Mouse (Mus musculus): ENCODE results near the gene Gstm1. TPM values are rescaled to one million over a fixed set of nuclear protein-coding genes. Genes with fewer than 3 reads are reported as not detected.

Gene Gstm1
- polyA plus RNA-seq (2016; fragmentation: Nextera tagmentation; extraction: Ambion mirVana), result 30.1 and 62.2 TPM in 2 replicates

DNA sequence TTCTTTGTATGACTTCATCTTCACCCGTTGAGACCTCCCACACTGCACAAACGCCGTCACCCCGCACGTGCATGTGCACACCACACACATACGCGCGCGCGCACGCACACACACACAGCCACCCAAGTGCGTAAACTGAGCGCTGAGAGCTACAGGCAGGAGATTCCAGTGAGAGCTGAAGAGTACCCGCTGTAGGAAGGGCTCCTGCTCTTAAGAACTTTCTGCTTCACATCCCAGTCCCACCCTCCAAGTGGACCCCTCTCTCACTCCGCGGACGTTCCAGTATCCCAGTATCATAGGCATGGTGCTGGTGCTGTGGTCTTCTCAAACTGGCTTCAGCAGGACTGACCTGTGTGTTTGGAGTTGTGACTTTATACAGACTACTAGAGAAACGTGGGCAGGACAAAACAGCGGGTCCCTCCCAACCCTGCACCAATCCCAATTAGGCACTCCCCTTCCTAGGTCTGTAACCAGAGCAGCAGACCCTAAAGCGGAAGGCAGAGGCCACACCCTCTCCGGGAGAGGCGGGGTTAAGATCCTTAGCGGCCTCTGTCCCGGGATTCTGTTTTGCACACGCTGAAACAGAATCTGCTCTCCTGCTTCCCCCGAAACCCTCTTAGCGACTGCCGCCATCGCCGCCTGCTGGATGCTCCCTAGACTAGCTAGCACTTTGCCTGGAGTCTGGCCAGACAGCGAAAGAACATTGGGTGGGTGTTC is at the start of gene Gstm1:
TSS of gene Gstm1 (minus strand) at position 501 of the 717 bp plus-strand sequence.
- peak within 1 kb of the TSS; percentile 87 for H3K27ac ChIP-seq
- DNase-seq (ENCODE audit: low spot score), result peak; percentile 97
- H3K27me3 ChIP-seq (ENCODE audit: insufficient read depth, poor library complexity, severe bottlenecking), result peaks cover 18% of the 10 kb centered on the region
- H3K9me3 ChIP-seq, result no peaks in the 10 kb centered on the region
- H3K4me3 ChIP-seq, result peak within 1 kb of the TSS; percentile 61
- H3K36me3 ChIP-seq, result no peaks in the 10 kb centered on the region
- WGBS, result under 1% methylated on average over 31 of the region's 31 CpGs
- peaks cover 21% of the 10 kb centered on the region for H3K4me1 ChIP-seq

DNA sequence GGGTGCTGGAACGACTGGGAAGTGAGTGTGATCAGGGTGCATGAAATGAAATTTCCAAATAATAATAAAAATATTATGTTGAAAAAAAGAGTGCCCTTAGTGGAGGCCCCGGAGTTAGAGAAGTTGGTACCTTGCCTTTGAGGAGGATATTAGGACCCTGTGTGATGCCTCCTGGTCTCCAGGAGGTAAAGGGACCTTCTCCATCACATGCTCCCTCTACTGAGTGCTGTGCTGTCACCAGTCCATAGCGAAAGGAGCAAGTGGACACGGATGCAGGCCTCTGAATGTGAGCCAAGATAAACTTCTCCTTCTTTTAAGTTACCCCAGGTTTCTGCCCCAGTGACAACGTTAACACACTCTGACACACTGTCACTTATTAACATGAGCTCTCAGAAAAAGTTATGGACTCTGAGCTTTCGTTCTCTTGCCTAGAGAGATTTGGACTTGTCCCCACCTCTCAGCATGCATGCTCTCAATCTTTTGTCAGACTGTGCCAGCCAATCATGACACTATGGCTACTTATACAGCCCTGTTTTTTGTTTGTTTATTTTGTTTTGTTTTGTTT is 49.7 kb upstream of the Gstm1 start:
- peaks cover 20% of the 10 kb centered on the region for H3K4me1 ChIP-seq
- 73% methylated on average over 6 of the region's 6 CpGs for WGBS
- H3K27me3 ChIP-seq (ENCODE audit: insufficient read depth, poor library complexity, severe bottlenecking), result peaks cover 5% of the 10 kb centered on the region; the same call in 1 of the 2 replicates
- no peaks in the 10 kb centered on the region for H3K9me3 ChIP-seq
- DNase-seq (ENCODE audit: low spot score), result no peak
- no peak overlapping the region for H3K27ac ChIP-seq
- H3K4me3 ChIP-seq, result no peak overlapping the region
- H3K36me3 ChIP-seq, result 0 out of 2 replicates have a peak, but pooled peaks cover 4% of the 10 kb centered on the region

DNA sequence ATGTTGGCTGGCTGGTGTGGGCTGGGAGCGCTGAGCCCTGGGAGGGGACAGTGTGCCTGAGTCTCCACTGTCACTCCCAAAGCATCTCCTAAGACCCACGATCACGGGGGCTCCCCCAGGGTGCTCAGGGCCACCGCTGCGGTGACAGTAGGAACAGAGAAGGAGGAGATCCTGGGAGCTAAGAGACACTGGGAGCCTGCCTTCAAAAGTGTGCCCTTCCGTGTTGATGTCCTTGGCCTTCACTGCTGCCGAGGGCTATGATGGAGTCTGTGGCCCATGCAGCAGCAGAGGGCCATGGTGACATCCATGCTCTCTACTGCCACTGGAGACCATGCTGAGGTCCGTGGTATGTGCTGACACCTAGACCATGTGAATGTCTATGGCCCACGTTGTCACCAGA is 47.8 kb upstream of the Gstm1 start:
- no peak for DNase-seq (ENCODE audit: low spot score)
- no peaks in the 10 kb centered on the region for H3K36me3 ChIP-seq
- peaks cover 5% of the 10 kb centered on the region; the same call in 1 of the 2 replicates for H3K27me3 ChIP-seq (ENCODE audit: insufficient read depth, poor library complexity, severe bottlenecking)
- no peak overlapping the region for H3K4me3 ChIP-seq
- H3K9me3 ChIP-seq, result no peaks in the 10 kb centered on the region
- H3K4me1 ChIP-seq, result peaks cover 22% of the 10 kb centered on the region
- no peak overlapping the region for H3K27ac ChIP-seq
- 76% methylated on average over 9 of the region's 9 CpGs for WGBS

DNA sequence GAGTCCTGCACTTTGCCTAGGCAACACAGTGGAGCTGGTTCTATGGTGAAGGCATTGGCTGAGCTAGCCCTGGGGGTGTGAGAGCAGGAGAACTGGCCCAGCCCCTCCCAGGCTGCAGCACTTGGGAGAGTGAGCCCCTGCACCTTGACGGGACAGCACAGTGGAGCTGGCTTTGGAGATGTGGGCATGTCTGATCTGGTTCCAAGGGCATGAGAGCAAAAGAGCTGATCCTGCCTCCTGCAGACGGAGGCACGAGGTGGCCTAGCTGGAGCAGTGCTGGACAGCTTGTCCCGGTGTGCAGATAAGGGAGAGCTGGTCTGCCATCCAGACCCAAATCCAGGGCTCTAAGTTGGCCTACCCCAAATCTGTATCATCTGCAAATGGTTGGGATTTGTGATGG is 46.9 kb upstream of the Gstm1 start:
- 46% methylated on average over 4 of the region's 4 CpGs for WGBS

DNA sequence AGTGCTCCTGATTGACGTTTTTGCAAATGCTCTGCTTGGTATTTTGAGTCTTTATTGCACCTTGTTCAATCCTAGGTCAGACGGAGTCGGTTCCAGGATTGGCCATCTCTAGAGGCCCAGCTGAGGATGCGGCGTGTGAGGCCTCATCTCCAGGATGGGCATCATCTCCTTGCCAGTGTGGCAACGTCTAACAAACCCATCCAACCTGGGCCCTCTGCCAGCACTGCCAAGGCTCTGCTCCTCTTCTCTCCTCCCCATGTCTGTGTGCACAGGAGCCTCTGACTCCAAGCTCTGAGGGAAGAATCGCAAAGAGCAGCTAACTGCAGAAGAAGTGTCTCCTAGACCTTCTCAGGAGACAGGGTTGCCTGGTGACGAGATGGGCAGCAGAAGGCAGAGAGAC is 44.9 kb upstream of the Gstm1 start:
- Histone ChIP-seq H3K9me3 (no peaks in the 10 kb centered on the region), H3K27ac (no peak overlapping the region), H3K36me3 (no peaks in the 10 kb centered on the region), H3K4me3 (no peak overlapping the region), H3K27me3 (ENCODE audit: insufficient read depth, poor library complexity, severe bottlenecking) (peaks cover 5% of the 10 kb centered on the region; the same call in 1 of the 2 replicates), H3K4me1 (peaks cover 6% of the 10 kb centered on the region; the same call in 1 of the 2 replicates)
- 79% methylated on average over 8 of the region's 8 CpGs for WGBS
- no peak for DNase-seq (ENCODE audit: low spot score)

More for the DNA sequence above, 46.9 kb upstream of the Gstm1 start:
- peaks cover 5% of the 10 kb centered on the region; the same call in 1 of the 2 replicates for H3K27me3 ChIP-seq (ENCODE audit: insufficient read depth, poor library complexity, severe bottlenecking)
- H3K4me1 ChIP-seq, result peaks cover 21% of the 10 kb centered on the region
- DNase-seq (ENCODE audit: low spot score), result peak; percentile 76
- H3K27ac ChIP-seq, result no peak overlapping the region
- no peak overlapping the region for H3K4me3 ChIP-seq
- no peaks in the 10 kb centered on the region for H3K36me3 ChIP-seq
- no peaks in the 10 kb centered on the region for H3K9me3 ChIP-seq

DNA sequence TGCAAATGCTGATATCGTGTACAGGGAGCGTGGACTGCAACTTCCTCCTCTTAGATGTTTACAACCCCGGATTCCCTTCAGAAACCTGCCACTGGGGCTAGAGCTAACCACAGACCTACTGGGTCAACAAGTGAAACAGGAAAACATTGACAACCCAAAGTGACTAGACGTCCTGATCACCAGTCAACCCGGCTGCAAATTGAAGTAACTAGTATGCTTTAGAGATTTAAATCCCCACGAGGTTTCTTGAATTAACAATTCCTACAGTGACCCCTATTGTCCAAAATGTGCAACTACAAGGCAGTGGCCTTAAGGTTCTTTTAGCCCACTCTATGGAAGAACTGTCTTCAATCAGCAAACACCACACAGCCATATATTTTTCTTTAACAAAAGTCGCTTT is 43.6 kb upstream of the Gstm1 start:
- H3K36me3 ChIP-seq, result no peaks in the 10 kb centered on the region
- H3K9me3 ChIP-seq, result no peaks in the 10 kb centered on the region
- H3K4me1 ChIP-seq, result peaks cover 6% of the 10 kb centered on the region; the same call in 1 of the 2 replicates
- WGBS, result 24% methylated on average over 7 of the region's 7 CpGs
- H3K27me3 ChIP-seq (ENCODE audit: insufficient read depth, poor library complexity, severe bottlenecking), result peaks cover 5% of the 10 kb centered on the region; the same call in 1 of the 2 replicates
- DNase-seq (ENCODE audit: low spot score), result no peak
- no peak overlapping the region for H3K27ac ChIP-seq
- peak overlapping the region; percentile 28; the same call in 1 of the 2 replicates for H3K4me3 ChIP-seq

DNA sequence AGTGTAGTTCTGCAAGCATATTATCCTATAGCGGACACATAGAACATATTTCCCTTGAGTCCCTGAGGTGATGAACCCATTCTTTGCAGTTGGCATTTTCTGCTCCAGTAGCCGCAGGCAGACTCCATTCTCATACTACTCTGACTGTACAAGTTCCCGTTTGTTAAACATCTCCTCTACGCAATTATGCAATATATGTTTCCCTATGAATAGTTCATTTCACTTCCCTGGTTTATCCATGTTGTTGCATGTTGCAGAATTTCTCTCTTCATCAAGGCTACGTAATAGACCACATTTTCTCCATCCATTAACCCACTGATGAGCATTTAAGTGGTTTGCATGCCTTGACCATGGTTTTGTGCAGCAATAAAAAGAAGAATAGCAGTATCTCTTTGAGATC is 32.7 kb upstream of the Gstm1 start:
- WGBS, result 87% methylated on average over 5 of the region's 5 CpGs
- no peak overlapping the region for H3K27ac ChIP-seq
- DNase-seq (ENCODE audit: low spot score), result no peak
- no peaks in the 10 kb centered on the region for H3K9me3 ChIP-seq
- H3K27me3 ChIP-seq (ENCODE audit: insufficient read depth, poor library complexity, severe bottlenecking), result no peaks in the 10 kb centered on the region
- H3K36me3 ChIP-seq, result no peaks in the 10 kb centered on the region
- H3K4me1 ChIP-seq, result no peaks in the 10 kb centered on the region
- no peak overlapping the region for H3K4me3 ChIP-seq

DNA sequence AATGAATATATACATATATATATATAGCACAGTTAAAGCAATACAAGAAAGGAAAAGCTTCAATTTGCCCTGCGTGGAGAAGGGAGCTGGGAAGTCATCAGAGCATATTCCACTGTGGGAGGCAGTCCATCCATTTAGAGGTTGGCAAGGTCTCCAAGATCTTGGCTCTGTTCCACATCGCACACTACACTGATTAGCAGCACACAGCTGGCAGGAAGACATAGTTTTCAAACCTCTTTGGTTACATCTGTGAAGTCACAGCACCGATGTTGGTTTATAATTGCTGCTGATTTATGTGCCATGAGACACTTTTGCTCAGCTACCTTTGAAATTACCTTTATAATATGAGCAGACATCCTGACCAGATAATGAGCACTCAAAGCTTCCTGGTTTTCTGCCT is 30.5 kb upstream of the Gstm1 start:
- Histone ChIP-seq H3K4me3 (no peak overlapping the region), H3K9me3 (no peaks in the 10 kb centered on the region), H3K36me3 (no peaks in the 10 kb centered on the region), H3K4me1 (peaks cover 11% of the 10 kb centered on the region; the same call in 1 of the 2 replicates), H3K27ac (no peak overlapping the region), H3K27me3 (ENCODE audit: insufficient read depth, poor library complexity, severe bottlenecking) (no peaks in the 10 kb centered on the region)
- DNase-seq (ENCODE audit: low spot score), result no peak
- 69% methylated on average over 3 of the region's 3 CpGs for WGBS

DNA sequence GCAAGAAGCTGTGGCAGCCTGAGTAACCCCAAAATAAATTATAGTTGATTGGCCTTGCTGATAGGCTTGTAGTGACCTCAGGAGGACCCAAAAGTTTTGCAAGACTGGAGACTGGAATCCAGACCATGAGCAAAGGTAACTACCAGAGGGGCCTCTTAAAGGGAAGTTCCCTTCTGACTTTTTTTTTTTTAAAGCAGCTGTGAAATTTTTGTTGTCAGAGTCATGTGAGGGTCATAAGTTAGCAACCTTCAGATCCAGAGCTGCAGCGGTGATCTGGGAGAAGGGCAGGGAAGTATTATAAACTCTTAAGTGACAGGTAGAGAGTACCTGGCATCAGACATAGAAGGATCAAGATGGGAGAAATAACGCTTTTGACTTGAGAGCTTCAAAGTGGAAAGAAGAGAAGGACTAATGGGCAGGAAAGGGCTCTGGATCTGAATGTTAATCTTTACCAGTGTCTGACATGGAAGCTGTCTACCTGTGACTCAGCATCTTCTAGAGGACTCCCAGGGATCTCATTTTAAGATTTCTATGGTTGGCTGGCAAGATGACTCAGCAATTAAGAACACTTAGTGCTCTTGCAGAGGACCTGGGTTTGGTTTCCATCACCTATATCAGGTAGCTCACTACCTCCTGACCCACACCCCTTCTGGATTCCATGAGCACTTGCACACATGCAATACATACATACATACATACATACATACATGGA is 29.3 kb upstream of the Gstm1 start:
- Histone ChIP-seq H3K27ac (no peak overlapping the region), H3K4me1 (peaks cover 11% of the 10 kb centered on the region; the same call in 1 of the 2 replicates), H3K4me3 (no peak overlapping the region), H3K36me3 (no peaks in the 10 kb centered on the region), H3K9me3 (no peaks in the 10 kb centered on the region), H3K27me3 (ENCODE audit: insufficient read depth, poor library complexity, severe bottlenecking) (no peaks in the 10 kb centered on the region)
- WGBS, result 83% methylated on average over 2 of the region's 2 CpGs
- DNase-seq (ENCODE audit: low spot score), result no peak

DNA sequence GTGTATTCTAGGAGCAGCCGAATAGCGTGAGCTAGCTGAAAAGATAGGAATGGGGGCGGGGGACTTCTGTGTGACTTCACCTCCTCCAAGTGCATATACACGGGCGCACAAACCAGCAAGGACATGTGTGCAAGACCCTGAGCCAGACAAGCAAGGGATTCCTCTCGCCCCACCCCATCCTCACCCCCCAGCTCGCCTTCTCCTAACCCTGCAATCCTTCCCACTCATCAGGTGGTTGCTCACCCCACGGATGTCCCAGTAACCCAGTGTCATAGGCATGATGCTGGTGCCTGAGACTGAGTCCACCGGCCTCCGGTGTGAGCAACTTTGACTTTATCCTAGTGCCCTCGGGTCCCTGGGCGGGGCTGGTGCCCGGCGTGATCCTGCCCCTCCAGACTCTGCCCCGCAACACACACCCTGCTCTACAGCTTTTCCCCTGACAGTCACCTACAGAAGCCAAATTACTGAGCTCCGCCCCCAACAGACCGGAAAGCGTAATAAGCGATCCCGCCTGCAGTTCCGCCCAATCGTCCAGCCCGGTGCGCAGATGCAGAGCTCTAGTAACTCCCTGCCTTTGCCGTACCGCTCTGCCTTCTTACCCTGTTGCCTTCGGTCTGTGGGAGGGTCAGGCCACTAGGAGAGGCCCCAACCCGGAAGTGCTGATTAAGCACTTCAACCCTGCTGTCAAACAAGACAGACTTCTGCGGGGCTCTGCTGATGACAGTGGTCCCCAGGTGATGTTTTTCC is 26.8 kb upstream of the Gstm1 start, which contains the start of gene Gstm4:
TSS of gene Gstm4 (minus strand) at position 501 of the 747 bp plus-strand sequence.
- 4% methylated on average over 29 of the region's 29 CpGs for WGBS
- no peaks in the 10 kb centered on the region for H3K27me3 ChIP-seq (ENCODE audit: insufficient read depth, poor library complexity, severe bottlenecking)
- H3K9me3 ChIP-seq, result no peaks in the 10 kb centered on the region
- H3K36me3 ChIP-seq, result no peaks in the 10 kb centered on the region
- H3K4me1 ChIP-seq, result peaks cover 16% of the 10 kb centered on the region; the same call in 1 of the 2 replicates
- H3K4me3 ChIP-seq, result peak within 1 kb of the TSS; percentile 67
- H3K27ac ChIP-seq, result peak within 1 kb of the TSS; percentile 87
- peak; percentile 97 for DNase-seq (ENCODE audit: low spot score)

DNA sequence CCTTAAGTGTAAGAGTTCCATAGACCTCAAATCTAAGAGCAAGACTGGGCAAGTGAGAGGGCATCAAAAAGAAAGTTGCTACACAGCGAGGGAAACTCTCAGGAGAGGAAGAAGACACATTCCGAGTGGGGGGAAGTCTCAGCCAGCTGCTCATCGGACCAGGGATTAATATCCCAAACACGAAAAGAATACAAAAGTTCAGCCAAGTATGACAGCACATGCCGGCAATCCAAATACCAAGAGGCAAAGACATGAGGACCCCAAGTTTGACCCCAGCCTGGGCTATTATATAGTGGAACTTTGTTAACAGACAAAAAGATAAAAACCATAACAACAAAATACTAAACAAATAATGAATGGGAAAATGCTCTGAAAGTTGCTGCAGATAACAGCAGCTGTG is 15.4 kb upstream of the Gstm1 start:
- WGBS, result 75% methylated on average over 5 of the region's 5 CpGs

DNA sequence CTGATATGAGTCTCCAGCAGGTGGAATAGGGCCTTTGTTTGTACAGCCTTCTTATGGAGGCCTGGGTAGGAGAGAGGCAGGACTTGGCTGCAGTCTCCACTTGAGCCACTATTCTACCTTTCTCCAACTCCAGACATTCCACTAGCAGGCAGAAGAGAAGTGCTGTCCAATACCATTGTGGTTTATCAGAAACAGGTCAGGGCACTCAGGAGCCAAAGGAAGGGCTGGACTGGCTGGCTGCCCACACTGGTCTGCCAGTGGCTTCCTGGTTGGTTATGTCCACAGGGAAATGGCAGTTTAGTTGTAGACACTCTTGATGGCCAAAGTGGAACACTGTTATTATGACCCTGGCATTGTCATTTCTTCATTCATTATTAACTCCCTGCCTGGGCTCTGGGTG is 14.3 kb upstream of the Gstm1 start:
- Histone ChIP-seq H3K4me1 (no peaks in the 10 kb centered on the region), H3K27me3 (ENCODE audit: insufficient read depth, poor library complexity, severe bottlenecking) (peaks cover 15% of the 10 kb centered on the region; the same call in 1 of the 2 replicates), H3K36me3 (no peaks in the 10 kb centered on the region), H3K9me3 (no peaks in the 10 kb centered on the region), H3K4me3 (no peak overlapping the region), H3K27ac (no peak overlapping the region)
- DNase-seq (ENCODE audit: low spot score), result no peak

More for the DNA sequence above, 15.4 kb upstream of the Gstm1 start:
- DNase-seq (ENCODE audit: low spot score), result no peak
- Histone ChIP-seq H3K36me3 (no peaks in the 10 kb centered on the region), H3K27me3 (ENCODE audit: insufficient read depth, poor library complexity, severe bottlenecking) (peaks cover 12% of the 10 kb centered on the region; the same call in 1 of the 2 replicates), H3K4me1 (no peaks in the 10 kb centered on the region), H3K9me3 (no peaks in the 10 kb centered on the region), H3K27ac (no peak overlapping the region), H3K4me3 (no peak overlapping the region)

Measured in heart, embryonic 10.5 days (tissue).